Mouse (Mus musculus): Measurements from ENCODE around the gene Kctd5. TPM values are rescaled to one million over a fixed set of nuclear protein-coding genes. Genes with fewer than 3 reads are reported as not detected.
A peak's percentile ranks its signal among the peaks of the same experiment; 100 is the strongest.
"Not testable (repeated sequence)": the region's sequence is repeated elsewhere in the genome, so short reads cannot be mapped to it uniquely, and the experiment has no call there.

Kctd5 gene
- polyA plus RNA-seq (2015; fragmentation: Nextera tagmentation; extraction: Ambion mirVana), result 82.3 and 85.7 TPM in 2 replicates

DNA sequence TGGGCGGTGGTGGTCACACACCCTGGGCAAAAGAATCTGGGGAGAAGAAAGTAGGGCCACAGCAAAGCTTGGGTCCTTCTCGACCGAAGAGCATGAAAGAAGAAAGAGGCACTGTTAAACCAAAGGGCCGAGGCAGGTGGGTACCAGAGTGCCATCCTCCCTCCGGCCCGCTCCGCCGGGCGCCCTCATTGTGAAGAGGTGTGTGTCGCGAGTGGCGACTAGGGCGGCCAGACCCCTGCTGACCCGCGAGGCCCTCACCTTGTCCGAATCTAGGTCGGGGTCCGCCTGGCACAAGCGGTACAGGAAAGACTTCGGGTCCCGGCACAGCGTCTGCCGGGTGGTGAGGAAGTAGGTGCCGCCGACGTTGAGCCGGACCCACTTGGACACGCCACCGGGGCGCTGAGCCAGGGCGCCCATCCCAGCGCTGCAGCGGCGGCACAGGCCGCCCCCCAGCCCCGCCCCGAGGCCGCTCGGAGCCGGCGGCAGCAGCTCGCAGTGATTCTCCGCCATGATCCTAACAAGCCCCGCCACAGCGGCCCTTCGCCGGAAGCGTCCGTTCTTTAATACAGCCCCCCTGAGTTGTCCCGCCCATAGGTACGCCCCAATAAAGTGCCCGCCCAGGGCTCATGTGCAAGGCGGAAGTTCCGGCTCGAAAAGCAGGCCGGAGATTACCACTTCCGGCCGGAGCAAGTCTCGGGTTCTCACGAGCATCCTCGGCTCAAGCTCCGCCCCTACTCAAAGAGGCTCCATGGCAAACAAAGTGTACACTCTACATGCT is at the start of gene Kctd5:
Kctd5 (minus strand) TSS at position 567 of the 778 bp plus-strand sequence.
- peak within 1 kb of the TSS; percentile 88 for H3K27ac ChIP-seq
- ATAC-seq (ENCODE audit: low FRiP score), result peak; percentile 98
- peak within 1 kb of the TSS; percentile 82 for H3K4me2 ChIP-seq
- no peaks in the 10 kb centered on the region for H3K27me3 ChIP-seq
- no peaks in the 10 kb centered on the region for H3K9me3 ChIP-seq
- under 1% methylated on average over 62 of the region's 62 CpGs for WGBS
- H3K4me1 ChIP-seq (replicated peaks), result peaks cover 36% of the 10 kb centered on the region
- H3K36me3 ChIP-seq, result peaks cover 15% of the 10 kb centered on the region
- peak within 1 kb of the TSS; percentile 95 for H3K9ac ChIP-seq
- peak within 1 kb of the TSS; percentile 94 for H3K4me3 ChIP-seq

DNA sequence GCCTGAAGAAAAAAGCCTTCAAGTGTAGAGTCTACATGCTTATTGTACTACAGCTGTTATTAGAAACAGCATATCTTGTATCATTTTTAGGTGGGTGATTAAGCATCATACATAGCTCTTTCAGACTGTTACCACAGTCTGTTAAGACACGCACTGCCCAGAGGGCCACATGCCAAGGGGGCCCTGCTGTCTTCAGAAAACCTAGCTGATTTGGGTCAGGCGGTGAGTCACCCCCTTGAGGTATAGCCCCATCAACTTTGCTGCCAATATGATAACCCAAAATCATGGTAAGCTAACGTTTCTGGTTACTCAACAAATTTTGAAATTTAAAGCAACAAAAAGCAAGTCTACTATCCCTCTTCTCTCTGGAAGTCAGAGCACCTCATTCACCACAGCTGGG is 46.2 kb upstream of the Kctd5 start:
- no peaks in the 10 kb centered on the region for H3K9me3 ChIP-seq
- 82% methylated on average over 3 of the region's 3 CpGs for WGBS
- no peak overlapping the region for H3K4me3 ChIP-seq
- no peak overlapping the region for H3K4me2 ChIP-seq
- no peak overlapping the region for H3K27ac ChIP-seq
- H3K4me1 ChIP-seq (replicated peaks), result no peaks in the 10 kb centered on the region
- no peaks in the 10 kb centered on the region for H3K27me3 ChIP-seq
- ATAC-seq (ENCODE audit: low FRiP score), result no peak
- H3K9ac ChIP-seq, result no peak overlapping the region
- H3K36me3 ChIP-seq, result no peaks in the 10 kb centered on the region

DNA sequence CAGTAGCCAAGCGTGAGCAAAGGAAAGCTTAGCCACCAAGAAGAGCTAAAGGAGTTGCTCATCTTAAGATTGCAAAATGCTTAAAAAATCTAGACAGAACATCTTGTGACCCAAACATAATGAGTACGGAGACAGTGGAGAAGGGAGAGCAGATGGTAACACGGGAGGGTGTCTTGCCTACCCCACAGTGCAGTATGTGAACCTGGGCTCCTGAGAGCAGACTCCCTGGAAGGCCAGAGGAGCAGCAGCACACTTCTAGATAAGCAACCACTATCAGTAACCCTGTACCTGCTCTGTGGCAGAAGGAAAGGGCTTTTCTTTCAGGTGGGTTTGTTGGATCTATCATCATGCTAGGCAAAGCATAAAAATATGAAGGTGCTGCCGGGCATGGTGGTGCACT is 39.7 kb upstream of the Kctd5 start:
- Histone ChIP-seq H3K27ac (no peak overlapping the region), H3K4me3 (no peak overlapping the region), H3K4me1 (replicated peaks) (peaks cover 4% of the 10 kb centered on the region; the same call in 1 of the 2 replicates), H3K27me3 (no peaks in the 10 kb centered on the region), H3K36me3 (peaks cover 22% of the 10 kb centered on the region), H3K9me3 (no peaks in the 10 kb centered on the region), H3K9ac (no peak overlapping the region), H3K4me2 (no peak overlapping the region)
- ATAC-seq (ENCODE audit: low FRiP score), result no peak
- WGBS, result 86% methylated on average over 4 of the region's 4 CpGs

DNA sequence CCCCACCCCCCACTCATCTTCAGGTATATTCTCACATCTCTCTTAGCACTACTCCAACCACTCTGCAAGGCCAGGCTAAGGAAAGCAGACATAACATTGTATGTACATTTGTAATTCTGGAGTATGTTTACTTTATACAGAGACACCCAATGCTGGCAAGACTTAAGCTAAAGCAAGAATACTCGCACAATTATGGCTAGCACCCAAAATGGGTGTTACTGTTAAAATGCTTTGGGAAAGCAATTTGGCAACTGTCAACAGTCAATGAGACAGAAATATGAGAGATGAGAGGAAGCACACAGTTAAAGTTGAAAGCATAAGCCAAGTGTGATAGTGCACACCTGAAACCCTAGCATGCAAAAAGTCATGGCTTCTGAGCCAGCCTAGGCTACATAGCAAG is 38.0 kb upstream of the Kctd5 start:
- no peak overlapping the region for H3K4me2 ChIP-seq
- no peak for ATAC-seq (ENCODE audit: low FRiP score)
- peaks cover 4% of the 10 kb centered on the region; the same call in 1 of the 2 replicates for H3K4me1 ChIP-seq (replicated peaks)
- H3K9me3 ChIP-seq, result no peaks in the 10 kb centered on the region
- no peaks in the 10 kb centered on the region for H3K27me3 ChIP-seq
- H3K4me3 ChIP-seq, result no peak overlapping the region
- no peak overlapping the region for H3K27ac ChIP-seq
- H3K36me3 ChIP-seq, result peaks cover 24% of the 10 kb centered on the region
- 97% methylated on average over 1 of the region's 1 CpGs for WGBS
- H3K9ac ChIP-seq, result no peak overlapping the region

DNA sequence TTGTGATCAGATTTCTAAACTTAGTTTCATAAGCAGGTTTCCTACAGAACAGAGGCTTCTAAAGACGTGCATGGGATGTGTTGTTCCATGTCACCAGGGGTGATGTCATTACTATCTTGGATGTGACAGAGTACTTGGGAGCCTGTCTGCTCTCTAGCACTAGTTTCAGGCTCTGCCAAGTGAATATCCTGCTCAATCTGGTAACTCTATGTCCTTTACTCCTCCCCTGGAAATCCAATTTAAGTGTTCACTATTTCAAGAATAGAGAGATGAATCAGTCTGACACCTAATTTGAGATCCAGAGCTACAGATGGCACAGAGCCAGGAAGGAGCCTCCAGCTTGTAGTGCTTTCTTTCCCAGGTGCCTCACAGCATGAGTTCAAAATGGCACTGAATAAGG is 35.6 kb upstream of the Kctd5 start:
- Histone ChIP-seq H3K9ac (no peak overlapping the region), H3K4me3 (no peak overlapping the region), H3K27me3 (no peaks in the 10 kb centered on the region), H3K27ac (no peak overlapping the region), H3K36me3 (peaks cover 44% of the 10 kb centered on the region), H3K9me3 (no peaks in the 10 kb centered on the region), H3K4me2 (no peak overlapping the region), H3K4me1 (replicated peaks) (peaks cover 4% of the 10 kb centered on the region; the same call in 1 of the 2 replicates)
- no peak for ATAC-seq (ENCODE audit: low FRiP score)
- 83% methylated on average over 1 of the region's 1 CpGs for WGBS

DNA sequence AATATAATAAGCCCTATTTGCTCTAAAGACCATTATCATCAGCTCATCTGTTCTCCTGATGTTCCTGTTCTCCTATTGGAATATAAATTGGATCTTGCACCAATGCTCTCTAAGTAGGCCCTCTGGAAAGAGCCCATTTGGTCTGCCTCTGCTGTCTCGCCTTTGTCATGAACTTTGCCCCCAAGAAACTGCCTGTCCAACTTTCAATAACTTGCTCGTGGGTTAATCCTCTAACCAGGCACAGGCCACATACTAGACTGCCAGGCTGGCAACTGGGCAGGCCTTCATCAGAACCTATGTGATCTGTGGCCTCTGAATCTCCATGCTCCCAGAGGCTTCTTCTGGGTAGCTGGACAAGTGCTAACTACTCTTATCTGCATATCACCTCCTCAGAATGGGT is 31.8 kb upstream of the Kctd5 start:
- H3K4me2 ChIP-seq, result no peak overlapping the region
- H3K4me1 ChIP-seq (replicated peaks), result no peaks in the 10 kb centered on the region
- ATAC-seq (ENCODE audit: low FRiP score), result no peak
- H3K9ac ChIP-seq, result no peak overlapping the region
- peaks cover 63% of the 10 kb centered on the region for H3K36me3 ChIP-seq
- H3K9me3 ChIP-seq, result no peaks in the 10 kb centered on the region
- 87% methylated on average over 2 of the region's 2 CpGs for WGBS
- H3K4me3 ChIP-seq, result no peak overlapping the region
- no peaks in the 10 kb centered on the region for H3K27me3 ChIP-seq
- H3K27ac ChIP-seq, result no peak overlapping the region

DNA sequence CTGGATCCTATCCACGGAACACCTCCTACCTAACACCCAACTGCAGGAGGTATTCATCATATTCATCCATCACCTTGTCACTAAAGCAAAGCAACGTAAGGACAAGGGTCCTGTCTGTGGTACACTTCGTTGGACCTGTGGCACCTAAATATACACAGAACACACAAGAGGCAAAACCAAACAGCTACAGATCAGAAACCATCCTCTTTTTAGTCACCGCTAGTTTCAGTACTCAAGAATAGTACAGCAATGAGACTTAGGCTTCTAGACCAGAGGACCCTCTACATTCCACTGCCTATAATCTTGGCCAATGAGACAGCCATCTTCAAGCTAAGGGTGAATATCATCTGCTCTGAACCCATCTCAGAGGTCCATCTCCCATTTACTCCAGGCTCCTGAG is 25.1 kb upstream of the Kctd5 start:
- no peak overlapping the region for H3K9ac ChIP-seq
- H3K4me2 ChIP-seq, result no peak overlapping the region
- H3K27ac ChIP-seq, result no peak overlapping the region
- no peaks in the 10 kb centered on the region for H3K9me3 ChIP-seq
- no peak overlapping the region for H3K4me3 ChIP-seq
- ATAC-seq (ENCODE audit: low FRiP score), result no peak
- no peaks in the 10 kb centered on the region for H3K27me3 ChIP-seq
- H3K4me1 ChIP-seq (replicated peaks), result no peaks in the 10 kb centered on the region
- peaks cover 59% of the 10 kb centered on the region for H3K36me3 ChIP-seq
- WGBS, result 95% methylated on average over 4 of the region's 4 CpGs

DNA sequence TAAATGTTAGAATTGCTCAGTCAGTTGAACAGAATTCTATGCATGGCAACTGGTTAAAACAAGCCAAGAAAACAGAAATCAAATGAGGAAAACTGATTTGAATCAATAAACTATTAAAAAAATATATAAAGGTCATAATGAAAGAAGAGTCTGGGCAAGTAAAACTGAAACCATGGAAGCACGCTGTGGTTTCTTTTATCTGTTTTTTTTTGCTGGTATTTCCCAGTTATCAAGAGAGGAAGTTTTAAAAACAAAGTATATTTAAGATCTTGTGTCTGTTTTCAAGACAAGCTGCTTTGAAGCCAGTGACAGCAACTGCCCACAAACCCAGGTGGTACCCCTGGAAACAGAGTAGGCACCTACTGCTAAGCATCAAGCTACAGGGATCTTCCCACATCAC is 17.3 kb upstream of the Kctd5 start:
- no peaks in the 10 kb centered on the region for H3K27me3 ChIP-seq
- 95% methylated on average over 1 of the region's 1 CpGs for WGBS
- no peak overlapping the region for H3K4me3 ChIP-seq
- no peak overlapping the region for H3K4me2 ChIP-seq
- ATAC-seq (ENCODE audit: low FRiP score), result no peak
- H3K36me3 ChIP-seq, result peaks cover 64% of the 10 kb centered on the region
- no peak overlapping the region for H3K9ac ChIP-seq
- no peak overlapping the region for H3K27ac ChIP-seq
- H3K9me3 ChIP-seq, result no peaks in the 10 kb centered on the region
- H3K4me1 ChIP-seq (replicated peaks), result no peaks in the 10 kb centered on the region

DNA sequence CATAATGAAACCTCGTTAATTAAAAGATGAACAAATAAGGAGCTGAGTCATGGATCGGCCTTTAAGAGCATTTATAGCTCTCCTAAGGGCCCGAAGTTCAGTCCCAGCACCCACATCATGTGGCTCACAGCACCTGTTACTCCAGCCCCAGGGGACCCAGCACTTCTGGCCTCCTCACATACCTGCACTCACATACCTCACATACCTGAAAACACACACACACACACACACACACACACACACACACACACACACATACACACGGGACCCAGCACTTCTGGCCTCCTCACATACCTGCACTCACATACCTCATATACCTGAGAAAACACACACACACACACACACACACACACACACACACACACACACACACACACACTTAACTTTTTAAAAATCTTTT is 13.1 kb upstream of the Kctd5 start:
- H3K4me3 ChIP-seq; H3K4me1 ChIP-seq (replicated peaks); ATAC-seq (ENCODE audit: low FRiP score); H3K9me3 ChIP-seq; H3K27ac ChIP-seq; H3K4me2 ChIP-seq; H3K27me3 ChIP-seq; H3K9ac ChIP-seq: not testable (repeated sequence)
- WGBS, result 94% methylated on average over 4 of the region's 4 CpGs
- H3K36me3 ChIP-seq, result peaks cover 51% of the 10 kb centered on the region

DNA sequence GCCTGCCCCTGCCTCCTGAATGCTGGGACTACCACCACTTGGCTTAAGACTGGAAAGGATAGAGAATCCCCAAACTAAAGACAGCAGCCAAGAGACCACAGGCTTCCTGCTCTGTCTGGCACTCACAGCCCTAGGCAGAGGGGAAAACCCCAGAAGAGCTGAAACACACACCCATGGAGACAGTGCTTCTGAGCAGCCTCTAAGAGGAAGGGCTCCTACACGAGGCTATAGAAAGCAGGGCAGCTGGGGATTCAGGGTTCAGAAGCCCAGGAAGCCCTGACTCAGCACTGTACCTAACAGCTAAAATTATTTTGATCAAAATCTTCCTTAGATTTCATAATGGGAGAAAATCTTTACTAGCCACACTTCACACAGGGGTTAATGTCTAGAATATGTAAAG is 11.3 kb upstream of the Kctd5 start:
- H3K4me1 ChIP-seq (replicated peaks), result no peaks in the 10 kb centered on the region
- ATAC-seq (ENCODE audit: low FRiP score), result no peak
- H3K36me3 ChIP-seq, result peaks cover 50% of the 10 kb centered on the region
- H3K27ac ChIP-seq, result no peak overlapping the region
- WGBS, result 58% methylated on average over 1 of the region's 1 CpGs
- no peak overlapping the region for H3K4me3 ChIP-seq
- H3K9ac ChIP-seq, result no peak overlapping the region
- H3K4me2 ChIP-seq, result no peak overlapping the region
- no peaks in the 10 kb centered on the region for H3K27me3 ChIP-seq
- no peaks in the 10 kb centered on the region for H3K9me3 ChIP-seq

DNA sequence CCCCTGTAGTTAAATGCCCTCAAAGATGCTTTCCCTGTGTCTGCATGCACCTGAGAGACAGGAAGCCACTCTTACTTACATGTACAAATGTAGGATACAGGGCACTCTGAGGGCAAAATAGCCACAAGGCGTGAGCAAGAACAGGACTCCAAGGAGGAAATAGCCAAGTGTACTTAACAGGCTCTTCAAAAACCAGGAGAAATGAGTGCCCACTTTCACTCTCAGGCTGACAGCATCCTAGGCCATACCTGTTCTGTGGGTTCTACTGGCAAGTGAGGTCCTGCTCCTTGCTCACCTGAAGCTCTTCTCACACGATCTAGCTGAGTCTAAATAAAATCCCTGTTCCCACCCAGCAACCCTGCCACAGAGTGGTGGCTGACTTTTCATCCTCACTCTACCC is 3.8 kb upstream of the Kctd5 start:
- Histone ChIP-seq H3K9me3 (no peaks in the 10 kb centered on the region), H3K4me3 (no peak overlapping the region), H3K9ac (0 out of 2 replicates have a peak overlapping the region, but pooled peaks have one; percentile 20), H3K4me2 (no peak overlapping the region), H3K27ac (no peak overlapping the region), H3K4me1 (replicated peaks) (peaks cover 6% of the 10 kb centered on the region), H3K27me3 (no peaks in the 10 kb centered on the region), H3K36me3 (peaks cover 44% of the 10 kb centered on the region)
- WGBS, result 89% methylated on average over 2 of the region's 2 CpGs
- ATAC-seq (ENCODE audit: low FRiP score), result no peak

DNA sequence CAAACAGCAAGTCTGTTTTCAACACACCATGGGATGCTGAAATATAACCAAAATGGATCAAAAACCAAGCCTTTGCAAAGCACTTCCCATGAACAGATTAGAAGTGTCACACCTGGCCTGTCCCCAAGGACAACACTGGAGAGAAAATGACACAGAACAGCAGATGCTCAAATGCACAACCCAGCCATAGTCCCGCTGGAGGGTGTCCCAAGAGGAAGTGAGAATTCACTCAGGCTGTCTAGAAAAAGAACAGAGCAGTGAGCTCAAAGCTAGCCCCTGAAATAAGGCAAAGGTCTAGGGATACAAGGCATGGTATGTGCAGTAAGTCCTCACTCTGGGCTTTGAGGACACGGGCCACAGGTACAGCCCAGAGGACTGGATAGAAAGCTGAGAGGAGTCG is 3.8 kb downstream of the Kctd5 start:
- Histone ChIP-seq H3K4me3 (no peak overlapping the region), H3K9me3 (no peaks in the 10 kb centered on the region), H3K4me1 (replicated peaks) (peaks cover 38% of the 10 kb centered on the region)

DNA sequence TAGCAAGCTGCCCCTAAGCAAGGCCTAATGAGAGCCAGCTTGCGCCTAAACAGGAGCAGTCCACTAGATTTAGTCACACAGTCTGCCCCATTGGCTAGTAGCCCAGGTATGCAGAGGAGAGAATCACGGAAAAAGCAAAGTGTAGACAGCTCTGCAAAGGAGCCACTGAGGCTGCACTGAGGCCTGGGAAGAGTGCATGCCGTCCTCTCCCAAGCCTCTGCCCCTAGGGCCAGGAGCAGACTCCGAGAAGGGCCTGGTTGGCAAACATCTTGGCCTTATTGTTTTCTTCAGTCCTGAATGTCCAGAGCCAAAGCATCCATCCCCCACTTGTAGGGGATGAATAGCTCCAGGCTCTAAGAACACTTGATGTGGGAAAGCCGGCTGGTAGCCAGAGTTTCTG is 5.0 kb downstream of the Kctd5 start:
- H3K4me3 ChIP-seq, result no peak overlapping the region
- peak overlapping the region; percentile 4; the same call in 1 of the 2 replicates for H3K9ac ChIP-seq
- peaks cover 38% of the 10 kb centered on the region for H3K4me1 ChIP-seq (replicated peaks)
- H3K4me2 ChIP-seq, result no peak overlapping the region
- H3K36me3 ChIP-seq, result peaks cover 18% of the 10 kb centered on the region
- WGBS, result 93% methylated on average over 5 of the region's 5 CpGs
- no peak overlapping the region for H3K27ac ChIP-seq
- H3K27me3 ChIP-seq, result no peaks in the 10 kb centered on the region
- ATAC-seq (ENCODE audit: low FRiP score), result no peak
- H3K9me3 ChIP-seq, result no peaks in the 10 kb centered on the region

More for the DNA sequence above, 3.8 kb downstream of the Kctd5 start:
- no peak overlapping the region for H3K4me2 ChIP-seq
- H3K36me3 ChIP-seq, result peaks cover 15% of the 10 kb centered on the region
- no peak overlapping the region for H3K27ac ChIP-seq
- no peaks in the 10 kb centered on the region for H3K27me3 ChIP-seq
- H3K9ac ChIP-seq, result no peak overlapping the region
- ATAC-seq (ENCODE audit: low FRiP score), result no peak
- 92% methylated on average over 3 of the region's 3 CpGs for WGBS

Measured in hindbrain, embryonic 13.5 days (tissue).